Mouse (Mus musculus) macrophage (primary cell): ENCODE measurements at regions not wholly inside any gene's neighbourhood (a gene's known extent, or its start where the extent isn't known, plus 50 kb on each side); places are given as distances from the start of the nearest gene placed in this dataset.

Source experiments
- H3K27ac ChIP-seq: fragments of 350-480 bp; formaldehyde crosslinking; 2 replicates; pipeline ENCODE4 v1.9.0; 2021
- H3K36me3 ChIP-seq: fragments of 350-480 bp; formaldehyde crosslinking; 2 replicates; pipeline ENCODE4 v1.9.0; 2021; ENCODE audit errors: inconsistent target
- H3K4me3 ChIP-seq: fragments of 350-480 bp; formaldehyde crosslinking; 2 replicates; pipeline ENCODE4 v1.9.0; 2021; ENCODE audit errors: inconsistent target
- H3K79me2 ChIP-seq: fragments of 350-480 bp; formaldehyde crosslinking; 2 replicates; pipeline ENCODE4 v1.9.0; 2021; ENCODE audit errors: inconsistent target
- WGBS: methylation state at CpG from one replicate; pipeline ENCODE4 v1.1.7; 2026; ENCODE audit warnings: inconsistent platforms; ENCODE audit not compliant: missing documents; 5-methylcytosine and 5-hydroxymethylcytosine counted together

DNA sequence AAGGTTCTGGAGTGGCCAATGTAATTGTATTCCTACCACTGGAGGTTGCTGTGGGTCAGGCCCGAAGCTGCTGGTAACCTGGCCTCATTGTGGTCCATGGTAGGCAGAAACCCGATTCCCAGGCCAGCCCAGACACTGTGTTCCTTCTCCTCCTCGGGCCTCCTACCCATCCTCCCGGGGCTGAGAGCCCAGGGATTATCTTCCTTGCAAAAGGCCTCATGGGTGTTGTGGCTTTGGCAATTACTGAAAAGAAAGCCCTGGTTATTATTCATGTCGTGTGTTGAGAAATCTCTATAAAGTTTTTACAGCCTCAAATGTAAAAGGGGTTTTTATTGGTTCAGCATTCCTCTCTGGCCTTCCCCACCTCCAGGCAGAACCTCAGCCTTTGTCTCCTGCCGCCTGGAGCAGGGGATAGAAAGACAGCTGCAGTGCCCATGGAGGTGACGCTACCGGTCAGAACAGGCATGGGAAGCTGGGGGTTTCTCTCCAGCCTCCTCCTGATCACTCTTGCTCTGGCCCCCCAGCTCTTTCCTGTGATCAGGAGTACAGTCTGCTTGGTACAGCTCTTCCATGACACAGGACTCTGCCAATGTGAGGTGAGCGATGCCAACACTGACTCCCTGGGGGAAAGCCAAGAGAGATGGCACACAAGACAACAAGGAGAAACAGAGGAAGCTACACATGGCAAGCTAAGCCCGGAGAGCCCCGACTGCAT is 194.4 kb upstream of the Fam19a5 start:
- WGBS: 75% methylated on average over 11 of the region's 11 CpGs
- no peaks in the 10 kb centered on the region for H3K79me2 ChIP-seq
- no peak overlapping the region for H3K27ac ChIP-seq
- no peak overlapping the region for H3K4me3 ChIP-seq
- H3K36me3 ChIP-seq: no peaks in the 10 kb centered on the region

DNA sequence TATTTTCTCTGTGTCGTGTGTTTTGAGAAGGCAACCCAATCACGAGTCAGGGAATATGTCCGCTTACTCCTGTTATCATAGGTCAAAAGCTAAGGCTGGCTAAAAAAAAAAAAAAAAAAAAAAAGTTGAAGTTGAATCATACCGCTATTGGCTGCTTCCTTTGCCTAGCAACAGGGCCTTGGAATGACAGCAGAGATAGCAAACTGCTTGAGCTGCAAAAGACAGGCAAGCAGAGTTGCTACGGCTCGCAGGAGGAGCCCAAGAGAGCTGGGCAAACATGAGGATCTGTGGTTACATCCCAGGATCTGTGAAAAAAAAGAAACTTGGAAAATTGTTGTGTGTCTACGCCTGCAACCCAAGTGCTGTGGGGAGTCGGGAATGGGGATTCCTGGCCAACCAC is 191.3 kb upstream of the Fam19a5 start:
- no peak overlapping the region for H3K4me3 ChIP-seq
- WGBS: 92% methylated on average over 8 of the region's 8 CpGs
- H3K27ac ChIP-seq: no peak overlapping the region

DNA sequence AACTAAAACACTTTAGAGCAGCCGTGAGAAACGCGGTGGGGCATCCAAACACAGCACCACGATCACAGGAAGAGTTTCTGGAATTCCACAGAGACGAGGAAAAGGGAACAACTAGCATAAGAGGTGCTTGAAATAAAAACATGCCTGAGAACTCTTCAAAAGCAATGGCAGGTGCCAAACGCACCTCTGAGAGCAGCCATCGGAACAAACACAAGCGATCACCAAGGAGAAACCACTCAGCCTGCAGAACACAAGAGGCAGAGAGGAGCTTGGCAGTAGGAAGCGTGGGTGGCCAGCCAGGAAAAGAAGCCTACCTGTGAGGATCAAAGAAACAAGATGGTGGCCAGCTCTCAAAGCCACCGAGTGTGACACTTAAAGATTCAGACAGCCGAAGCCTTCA is 190.2 kb upstream of the Fam19a5 start:
- Histone ChIP-seq H3K36me3 (no peaks in the 10 kb centered on the region), H3K4me3 (no peak overlapping the region), H3K27ac (no peak overlapping the region), H3K79me2 (no peaks in the 10 kb centered on the region)
- 91% methylated on average over 11 of the region's 11 CpGs for WGBS

More for the DNA sequence above, 191.3 kb upstream of the Fam19a5 start:
- Histone ChIP-seq H3K36me3 (no peaks in the 10 kb centered on the region), H3K79me2 (no peaks in the 10 kb centered on the region)

DNA sequence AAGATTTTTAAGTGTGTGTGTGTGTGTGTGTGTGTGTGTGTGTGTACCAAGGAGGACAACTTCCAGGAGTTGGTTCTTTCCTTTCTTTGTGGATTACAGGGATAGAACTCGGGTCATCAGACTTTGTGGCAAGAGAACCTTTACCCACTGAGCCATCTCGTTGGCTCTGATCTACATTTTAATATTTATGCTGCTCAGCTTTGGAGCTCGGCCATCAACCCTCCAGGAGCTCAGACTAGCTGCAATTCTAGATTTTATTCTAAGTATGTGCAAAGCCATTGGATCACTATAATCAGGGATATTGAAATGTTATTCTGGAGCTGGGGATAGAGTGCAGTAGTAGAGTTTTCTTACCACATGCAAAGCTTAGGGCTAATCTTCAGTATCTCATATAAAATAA is 183.6 kb upstream of the Fam19a5 start:
- Histone ChIP-seq H3K79me2 (no peaks in the 10 kb centered on the region), H3K4me3 (no peak overlapping the region), H3K27ac (no peak overlapping the region), H3K36me3 (no peaks in the 10 kb centered on the region)
- 77% methylated on average over 3 of the region's 3 CpGs for WGBS

DNA sequence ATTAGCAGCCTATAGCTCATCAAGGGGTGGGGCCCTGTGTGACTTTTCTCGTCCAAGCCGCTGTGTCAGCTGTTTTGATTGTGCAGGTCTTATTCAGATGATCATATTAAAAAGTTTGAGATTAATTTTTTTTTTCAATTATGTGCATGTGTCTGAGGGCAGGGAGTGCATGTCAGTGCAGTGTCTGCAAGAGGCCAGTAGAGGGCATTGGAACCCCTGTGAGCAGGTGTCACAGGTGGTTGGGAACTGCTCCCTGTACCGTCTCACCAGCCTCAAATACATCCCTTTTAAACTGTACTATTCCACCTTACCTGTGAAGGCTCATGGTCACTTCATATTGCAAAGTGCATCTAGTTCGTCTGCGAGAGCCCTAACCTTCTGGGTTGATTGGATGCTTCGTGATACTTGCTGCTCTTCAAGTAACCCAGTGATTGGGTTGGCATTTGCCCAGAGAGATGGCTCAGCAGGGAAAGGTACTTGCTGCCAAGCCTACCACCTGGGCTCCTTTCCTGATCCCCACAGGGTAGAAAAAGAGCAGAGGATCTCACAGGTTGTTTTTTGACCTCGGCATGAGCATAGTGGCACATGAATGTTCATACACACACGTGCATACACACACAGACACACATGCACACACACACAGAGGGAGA is 178.3 kb upstream of the Fam19a5 start:
- H3K27ac ChIP-seq: no peak overlapping the region
- H3K79me2 ChIP-seq: no peaks in the 10 kb centered on the region
- H3K36me3 ChIP-seq: no peaks in the 10 kb centered on the region
- WGBS: 48% methylated on average over 8 of the region's 8 CpGs
- H3K4me3 ChIP-seq: no peak overlapping the region

DNA sequence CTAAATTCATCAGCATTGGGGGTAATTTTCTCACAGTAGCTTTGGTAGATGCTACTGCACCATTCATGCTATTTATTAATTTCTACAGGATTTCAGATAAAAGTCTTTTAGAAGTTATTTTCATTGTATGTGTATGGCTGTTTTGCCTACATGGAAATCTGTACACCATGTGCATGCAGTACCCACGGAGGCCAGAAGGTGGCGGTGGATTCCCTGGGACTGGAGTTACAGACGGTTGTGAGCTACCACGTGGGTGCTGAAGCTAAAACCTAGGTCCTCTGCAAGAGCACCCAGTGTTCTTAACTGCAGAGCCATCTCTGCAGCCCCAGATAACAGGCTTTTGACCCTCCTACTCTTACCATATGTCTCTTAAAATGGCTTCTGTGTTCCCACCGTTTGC is 176.7 kb upstream of the Fam19a5 start:
- Histone ChIP-seq H3K79me2 (no peaks in the 10 kb centered on the region), H3K36me3 (no peaks in the 10 kb centered on the region), H3K4me3 (no peak overlapping the region), H3K27ac (no peak overlapping the region)
- 43% methylated on average over 5 of the region's 5 CpGs for WGBS

DNA sequence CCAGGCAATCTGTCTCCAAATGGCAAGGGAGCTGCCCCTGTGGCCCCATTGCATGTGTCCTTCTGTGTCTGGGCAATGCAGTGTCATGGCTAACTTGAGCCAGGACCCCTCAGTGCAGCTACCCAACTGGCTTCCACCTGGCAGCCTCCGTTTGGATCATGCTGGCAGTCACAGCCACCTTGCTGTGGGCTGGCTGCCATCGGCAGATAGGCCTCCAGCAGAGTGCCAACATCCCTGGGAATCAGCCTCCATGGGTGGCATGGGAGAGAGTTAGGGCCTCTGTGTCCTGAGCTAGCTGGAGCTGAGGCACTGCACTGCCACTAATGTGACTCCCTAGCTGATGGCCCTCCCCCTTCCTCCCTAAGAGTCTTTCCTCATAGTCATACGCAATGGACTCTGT is 174.7 kb upstream of the Fam19a5 start:
- 89% methylated on average over 3 of the region's 3 CpGs for WGBS
- H3K4me3 ChIP-seq: no peak overlapping the region

DNA sequence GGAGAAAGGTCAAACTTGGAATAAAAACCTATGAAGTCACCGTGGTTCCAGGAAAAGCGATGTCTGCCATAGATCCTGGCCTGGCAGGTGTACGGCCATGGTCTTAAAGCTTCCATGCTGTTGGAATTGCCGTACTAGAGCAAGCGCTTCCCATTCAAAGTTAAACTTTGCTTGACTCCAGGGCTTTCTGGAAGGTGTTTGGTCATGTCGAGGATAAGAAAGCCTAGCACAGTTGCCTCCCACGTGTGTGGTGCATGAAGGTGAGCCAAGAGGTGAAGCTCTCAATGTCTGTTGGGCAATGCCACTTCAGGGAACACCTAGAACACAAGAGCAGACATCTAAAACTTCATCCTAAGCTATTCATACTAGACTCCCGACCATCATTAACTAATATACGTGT is 174.3 kb upstream of the Fam19a5 start:
- Histone ChIP-seq H3K79me2 (no peaks in the 10 kb centered on the region), H3K36me3 (no peaks in the 10 kb centered on the region), H3K27ac (no peak overlapping the region), H3K4me3 (no peak overlapping the region)
- 85% methylated on average over 9 of the region's 9 CpGs for WGBS

More for the DNA sequence above, 174.7 kb upstream of the Fam19a5 start:
- H3K79me2 ChIP-seq: no peaks in the 10 kb centered on the region
- no peaks in the 10 kb centered on the region for H3K36me3 ChIP-seq
- H3K27ac ChIP-seq: no peak overlapping the region

DNA sequence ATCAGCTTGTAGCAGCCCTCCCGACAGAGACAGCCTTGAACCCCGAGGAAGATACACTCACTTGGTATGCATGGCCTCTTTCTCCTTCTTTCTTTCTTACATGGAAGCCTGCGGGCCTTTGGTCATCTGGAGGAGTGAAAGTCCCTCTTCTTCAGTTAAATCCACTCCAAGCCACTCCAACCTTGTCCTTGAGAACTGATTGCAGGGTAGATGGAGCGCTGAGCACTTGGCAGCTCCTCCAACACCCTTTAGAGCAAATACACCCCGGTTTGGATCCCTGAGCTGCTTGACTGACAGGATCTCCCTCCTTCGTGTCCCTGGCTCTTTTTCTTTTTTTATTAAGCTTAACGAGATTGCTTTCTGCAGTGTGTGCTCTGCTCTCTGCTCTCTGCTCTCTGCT is 173.3 kb upstream of the Fam19a5 start:
- no peaks in the 10 kb centered on the region for H3K36me3 ChIP-seq
- H3K27ac ChIP-seq: no peak overlapping the region
- H3K79me2 ChIP-seq: no peaks in the 10 kb centered on the region
- H3K4me3 ChIP-seq: no peak overlapping the region
- WGBS: 86% methylated on average over 7 of the region's 7 CpGs

DNA sequence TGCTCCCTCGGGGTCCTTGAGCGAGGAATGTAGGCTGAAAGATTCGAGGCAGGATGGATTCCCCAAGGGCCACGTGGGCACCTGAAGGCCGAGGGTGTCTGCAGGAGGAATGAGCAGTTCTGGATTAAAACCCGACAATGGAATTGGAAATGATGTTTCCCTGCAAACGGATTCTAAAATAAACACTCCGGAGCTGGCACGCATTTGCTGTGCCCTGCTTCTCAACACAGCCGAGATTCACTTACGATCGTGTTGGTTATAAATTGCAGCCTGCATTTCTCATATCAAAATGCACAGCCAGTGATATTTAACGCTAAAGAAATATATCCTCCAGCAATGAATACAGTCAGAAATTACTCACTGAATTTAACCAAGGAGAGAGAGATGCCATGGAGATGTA is 169.4 kb upstream of the Fam19a5 start:
- no peak overlapping the region for H3K27ac ChIP-seq
- WGBS: 85% methylated on average over 13 of the region's 13 CpGs
- H3K4me3 ChIP-seq: no peak overlapping the region
- no peaks in the 10 kb centered on the region for H3K36me3 ChIP-seq
- H3K79me2 ChIP-seq: no peaks in the 10 kb centered on the region

DNA sequence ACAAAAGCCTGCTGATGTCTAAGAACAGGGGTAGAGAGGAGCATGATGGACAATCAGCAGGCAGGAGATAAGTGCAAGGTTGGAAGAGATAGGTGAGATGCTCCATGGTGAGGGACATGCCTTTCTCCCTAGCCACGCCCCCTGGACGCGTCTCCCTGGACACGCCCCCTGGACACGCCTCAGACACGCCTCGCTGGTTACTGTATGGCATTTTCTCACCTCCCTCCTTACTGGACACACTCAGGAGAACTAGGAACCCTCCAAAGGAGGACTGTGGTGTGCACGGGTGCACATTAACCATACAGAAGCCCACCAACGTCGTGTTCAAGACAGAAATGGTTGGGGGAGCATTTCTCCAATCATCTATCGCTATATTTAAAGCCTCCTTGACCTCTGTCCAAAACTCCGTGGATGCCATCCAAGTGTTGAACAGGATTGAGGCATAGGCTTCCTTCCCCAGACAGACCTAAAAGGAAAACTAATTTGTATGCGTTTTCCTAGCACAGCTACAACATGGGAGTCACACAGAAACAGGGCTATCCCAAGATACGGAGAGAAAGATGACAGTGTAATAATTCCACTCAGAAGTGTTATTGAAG is 168.4 kb upstream of the Fam19a5 start:
- WGBS: 82% methylated on average over 14 of the region's 14 CpGs
- no peak overlapping the region for H3K4me3 ChIP-seq

DNA sequence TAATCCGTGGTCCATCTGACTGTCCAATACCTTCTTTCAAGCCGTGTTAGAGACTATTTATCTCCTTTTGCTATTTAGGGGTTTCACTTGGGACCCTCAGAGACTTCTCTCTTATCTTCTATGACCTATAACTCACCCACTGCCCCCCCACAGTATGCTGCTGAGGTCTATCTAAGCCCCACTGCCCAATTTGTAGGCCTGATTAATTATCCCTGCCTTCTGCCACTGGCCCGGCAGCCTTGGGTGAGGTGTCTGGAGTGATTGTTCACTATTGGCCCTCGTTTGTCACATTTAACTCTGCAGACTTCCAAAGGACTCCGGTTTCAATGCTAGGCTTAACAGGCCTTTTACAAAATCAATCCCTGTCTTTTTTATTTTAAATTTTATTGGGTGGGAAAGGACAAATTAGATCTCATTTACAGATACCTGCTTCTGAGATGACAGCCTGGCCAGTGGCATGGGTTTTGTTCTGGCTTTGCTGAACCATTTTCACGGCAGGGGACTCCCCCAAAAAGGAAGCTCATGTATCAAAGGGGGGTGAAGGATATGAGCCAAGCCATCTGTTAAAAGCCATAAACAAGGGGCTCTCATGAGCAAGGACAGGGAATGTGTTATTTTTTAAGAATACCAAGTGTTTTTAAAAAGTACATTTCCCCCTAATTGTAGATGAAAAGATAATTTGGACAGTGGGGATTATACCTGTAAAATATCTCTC is 160.4 kb upstream of the Fam19a5 start:
- H3K4me3 ChIP-seq: no peak overlapping the region
- H3K36me3 ChIP-seq: no peaks in the 10 kb centered on the region
- no peaks in the 10 kb centered on the region for H3K79me2 ChIP-seq
- H3K27ac ChIP-seq: no peak overlapping the region
- 58% methylated on average over 6 of the region's 6 CpGs for WGBS

More for the DNA sequence above, 168.4 kb upstream of the Fam19a5 start:
- Histone ChIP-seq H3K27ac (no peak overlapping the region), H3K36me3 (no peaks in the 10 kb centered on the region), H3K79me2 (no peaks in the 10 kb centered on the region)

DNA sequence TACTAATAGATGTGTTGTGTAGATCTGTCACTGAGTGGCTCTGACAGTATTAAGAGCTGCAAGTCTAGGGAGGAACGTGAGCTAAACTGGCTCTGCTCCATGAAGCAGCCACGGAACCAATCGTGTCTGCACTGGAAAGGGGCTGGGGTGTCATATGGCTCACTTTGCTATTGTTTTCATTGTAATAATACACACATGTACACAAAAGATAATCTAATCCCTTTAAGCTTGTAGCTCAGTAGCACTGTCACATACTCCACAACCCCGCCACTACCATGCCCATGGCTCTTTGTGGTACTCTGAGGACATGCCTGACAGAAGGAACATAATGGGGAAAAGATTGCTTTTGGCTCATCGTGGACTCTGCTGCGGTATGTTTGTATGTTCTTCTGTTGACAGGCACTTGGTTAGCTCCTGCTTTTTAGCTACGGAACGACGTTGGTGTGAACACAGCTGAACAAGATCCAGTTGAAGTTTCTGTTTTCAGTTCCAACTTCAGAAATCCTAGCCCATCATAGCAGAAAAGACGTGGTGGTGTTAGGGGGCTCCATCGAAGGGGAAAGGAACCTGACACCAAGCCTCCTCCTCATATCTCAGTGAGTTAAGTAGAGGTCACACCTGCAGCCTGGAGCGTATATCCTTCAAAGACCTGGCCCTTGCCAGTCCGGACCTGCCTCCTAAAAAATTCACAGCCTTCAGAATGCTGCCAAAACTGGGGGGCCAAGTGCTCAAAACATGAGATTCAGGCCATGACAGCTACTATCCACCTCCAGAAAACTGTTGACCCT is 159.6 kb upstream of the Fam19a5 start:
- WGBS: 79% methylated on average over 13 of the region's 13 CpGs
- Histone ChIP-seq H3K27ac (no peak overlapping the region), H3K79me2 (no peaks in the 10 kb centered on the region), H3K36me3 (no peaks in the 10 kb centered on the region), H3K4me3 (no peak overlapping the region)

DNA sequence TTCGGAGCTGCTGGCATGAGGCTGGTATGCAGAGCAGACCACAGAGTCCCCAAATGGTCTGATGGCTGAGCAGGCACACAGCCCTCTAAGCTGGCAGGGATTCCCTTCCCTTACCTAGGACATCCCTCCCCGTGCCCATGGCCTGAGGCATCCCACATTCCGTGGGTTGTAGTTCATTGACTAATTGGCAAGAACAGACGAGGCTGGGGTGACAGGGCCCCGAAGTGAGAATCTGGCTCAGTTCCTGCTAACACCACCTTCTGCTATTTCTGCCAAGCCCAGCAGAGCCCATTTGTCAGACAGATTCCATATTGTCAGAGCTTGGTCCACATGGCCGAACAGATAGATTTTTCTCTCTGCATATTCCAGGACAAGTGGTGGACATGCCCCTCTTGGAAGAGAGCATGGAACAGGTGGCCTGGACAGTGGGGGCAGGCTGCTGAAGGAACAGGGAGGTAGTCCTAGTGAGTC is 157.6 kb upstream of the Fam19a5 start:
- H3K27ac ChIP-seq: no peak overlapping the region
- H3K36me3 ChIP-seq: no peaks in the 10 kb centered on the region
- 88% methylated on average over 6 of the region's 6 CpGs for WGBS
- H3K4me3 ChIP-seq: no peak overlapping the region
- H3K79me2 ChIP-seq: no peaks in the 10 kb centered on the region
